Mouse (Mus musculus) liver, embryonic 18 days (tissue): ENCODE data around the gene Tm2d3. TPM values are rescaled to one million over a fixed set of nuclear protein-coding genes. Genes with fewer than 3 reads are reported as not detected.

ENCODE experiments used
- polyA plus RNA-seq: library from polyadenylated mRNA; depleted of rRNA; stranded (reverse); fragments of >200 nt; gene quantifications from 2 replicates; pipeline ENCODE4 v1.2.3, GENCODE M21; 2012; rRNA removed

The Tm2d3 gene
- 56.2 and 57.5 TPM in 2 replicates for polyA plus RNA-seq

DNA sequence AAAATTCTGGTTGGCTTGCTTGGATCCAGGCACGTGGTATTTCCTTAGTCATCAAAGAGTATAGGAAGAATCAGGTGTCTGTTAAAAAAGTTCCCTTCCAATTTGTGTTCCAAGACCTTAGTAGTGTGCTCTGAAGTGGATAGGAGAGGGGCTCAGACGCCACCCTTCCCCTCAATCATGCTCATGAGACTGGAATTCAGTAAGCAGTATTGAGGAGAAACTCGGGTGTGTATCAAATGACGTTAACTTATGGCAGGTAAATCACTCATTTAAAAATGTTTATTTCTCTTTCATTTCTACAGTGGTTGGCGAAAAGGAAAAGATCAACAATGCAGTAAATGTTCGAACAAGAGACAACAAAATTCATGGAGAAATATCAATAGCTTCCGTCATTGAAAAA lies at the start of gene Tm2d3:
Gene Tm2d3 (plus strand): TSS at position 301 of the 400 bp plus-strand sequence.

DNA sequence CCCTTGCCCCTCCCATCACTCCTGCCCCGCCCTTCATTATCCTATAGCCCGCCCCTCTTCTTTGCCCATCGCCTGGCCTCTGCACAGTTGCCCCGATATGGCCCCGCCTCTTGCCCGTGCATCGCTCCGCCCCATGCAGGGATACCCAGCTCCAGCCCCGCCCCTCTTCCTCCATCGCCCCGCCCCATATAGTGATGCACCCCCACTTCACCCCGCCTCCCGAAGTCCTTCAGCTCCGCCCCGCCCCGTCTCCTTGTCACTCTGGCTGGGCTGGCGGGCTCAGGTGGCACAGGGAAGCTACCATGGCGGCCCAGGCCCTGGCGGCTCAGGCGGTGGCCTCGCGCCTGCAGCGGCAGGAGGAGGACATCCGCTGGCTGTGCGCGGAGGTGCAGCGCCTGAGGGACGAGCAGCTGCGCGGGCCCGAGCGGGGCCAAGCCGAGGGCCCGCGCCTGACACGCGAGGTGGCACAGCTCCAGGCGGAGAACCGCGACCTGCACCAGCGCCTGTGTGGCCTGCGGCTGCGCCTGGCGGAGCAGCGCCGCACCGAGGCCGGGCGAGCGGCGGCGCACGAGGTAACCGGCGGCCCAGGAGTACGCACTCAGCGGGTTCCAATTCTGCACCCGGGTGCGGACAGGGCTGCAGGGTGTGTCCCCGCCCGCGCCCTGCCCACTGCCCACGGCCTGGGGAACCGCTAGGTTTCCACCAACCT lies 46.2 kb upstream of the Tm2d3 start, which contains the start of gene Tarsl2:
Gene Tarsl2 (plus strand): TSS at position 256 of the 709 bp plus-strand sequence.

Other genes starting within 250 kb of the Tm2d3 start
- gene Tjp1, start 163.4 kb upstream of the Tm2d3 start, polyA plus RNA-seq, result 7.8 and 8.4 TPM in 2 replicates
- 5.3 and 5.6 TPM in 2 replicates for gene Tarsl2, start 46.3 kb upstream of the Tm2d3 start, polyA plus RNA-seq
- gene Pcsk6, start 170.6 kb downstream of the Tm2d3 start, polyA plus RNA-seq, result 7.1 and 7.6 TPM in 2 replicates